Mouse (Mus musculus): ENCODE measurements around the gene Gm34653.
A peak's percentile ranks its signal among the peaks of the same experiment; 100 is the strongest.
"Not testable (repeated sequence)": the region's sequence is repeated elsewhere in the genome, so short reads cannot be mapped to it uniquely, and the experiment has no call there.

Gm34653 gene

GRCm38 (mm10) chr2:34832766-34833457, at the start of gene Gm34653:
Gene Gm34653, plus strand, starts transcription at chr2:34833007.
- peaks cover 18% of the 10 kb centered on the region for H3K4me1 ChIP-seq (replicated peaks; ENCODE audit: low read depth, low read length)
- H3K27me3 ChIP-seq (ENCODE audit: insufficient read depth, low read length); H3K4me3 ChIP-seq (replicated peaks; ENCODE audit: low read length); H3K36me3 ChIP-seq (ENCODE audit: insufficient read depth, low read length): not testable (repeated sequence)
- peaks cover 22% of the 10 kb centered on the region for H3K9me3 ChIP-seq (ENCODE audit: low read length)

DNA sequence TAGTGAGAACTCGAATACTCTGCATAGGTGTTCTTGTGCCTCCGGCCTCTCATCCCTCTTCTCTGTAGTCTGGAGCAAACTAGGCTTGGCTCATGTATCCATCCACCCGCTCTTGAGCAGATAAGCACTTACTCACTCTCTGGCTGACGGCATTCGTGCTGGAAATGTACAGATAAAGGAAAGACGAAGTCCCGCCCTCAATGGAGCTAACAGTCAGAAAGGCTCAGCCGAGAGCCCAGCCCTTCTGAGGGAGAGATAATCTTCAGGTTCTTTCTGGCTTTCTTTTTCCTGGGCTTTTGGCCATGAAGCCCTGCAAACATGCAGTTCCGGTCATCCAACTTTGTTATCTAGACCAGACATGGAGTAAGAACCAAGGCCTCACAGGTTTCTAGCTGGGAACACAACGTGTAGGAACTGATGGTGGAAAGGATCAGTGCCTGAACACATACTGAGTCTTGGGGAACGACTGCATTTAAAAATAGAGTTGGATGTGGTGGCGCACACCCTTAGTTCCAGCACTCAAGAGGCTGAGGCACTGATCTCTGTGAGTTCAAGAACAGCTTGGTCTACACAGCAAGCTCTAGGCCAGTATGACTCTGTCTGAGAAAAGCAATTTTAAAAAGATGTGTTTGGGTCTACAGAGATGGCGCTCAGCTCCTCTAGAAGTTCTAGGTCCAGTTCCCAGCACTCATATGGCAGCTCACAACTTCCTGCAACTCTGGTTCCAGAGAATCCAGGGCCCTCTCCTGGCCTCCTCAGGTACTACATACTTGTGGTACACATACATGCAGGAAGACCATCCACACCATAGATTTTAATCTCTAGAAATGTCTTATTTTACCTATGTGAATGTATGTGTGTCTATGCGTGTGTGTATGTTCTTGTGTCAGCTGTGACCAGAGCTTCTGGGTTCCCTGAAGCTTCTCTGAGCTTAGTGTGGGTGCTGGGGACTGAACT, 49.5 kb upstream of the Gm34653 start:
- TF ChIP-seq CTCF (conservative IDR thresholded peaks at IDR 0.05; ENCODE audit: low read length) (peak; percentile 31; the same call in 1 of the 2 replicates), POU5F1 (IDR thresholded peaks at IDR 0.05; ENCODE audit: borderline replicate concordance, low read length) (no peak), NANOG (IDR thresholded peaks at IDR 0.05; ENCODE audit: borderline replicate concordance, low read length) (no peak)
- Histone ChIP-seq H3K4me1 (replicated peaks; ENCODE audit: low read depth, low read length) (peaks cover 10% of the 10 kb centered on the region; the same call in 1 of the 2 replicates), H3K4me3 (replicated peaks; ENCODE audit: low read length) (no peak overlapping the region), H3K36me3 (ENCODE audit: insufficient read depth, low read length) (peaks cover 76% of the 10 kb centered on the region), H3K9me3 (ENCODE audit: low read length) (no peaks in the 10 kb centered on the region), H3K27me3 (ENCODE audit: insufficient read depth, low read length) (no peaks in the 10 kb centered on the region)

DNA sequence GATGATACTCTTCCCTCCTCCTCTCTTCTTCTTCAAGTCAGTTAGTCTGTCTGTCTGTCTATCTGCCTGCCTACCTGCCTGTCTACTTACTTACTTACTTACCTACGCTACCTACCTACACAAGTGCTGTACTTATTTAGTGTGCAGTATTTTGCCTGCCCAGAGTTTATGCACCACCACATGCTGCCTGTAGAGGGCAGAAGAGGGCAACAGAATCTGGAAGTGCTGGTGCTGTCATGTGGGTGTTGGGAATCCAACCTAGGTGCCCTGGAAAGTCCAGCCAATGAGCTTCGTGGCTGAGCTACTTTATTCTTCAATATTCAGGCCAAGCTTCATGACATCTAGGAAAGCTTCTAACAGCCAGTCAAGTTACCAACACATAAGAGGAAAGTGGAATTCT, 48.7 kb upstream of the Gm34653 start:
- peaks cover 10% of the 10 kb centered on the region; the same call in 1 of the 2 replicates for H3K4me1 ChIP-seq (replicated peaks; ENCODE audit: low read depth, low read length)
- no peaks in the 10 kb centered on the region for H3K27me3 ChIP-seq (ENCODE audit: insufficient read depth, low read length)
- no peak overlapping the region for H3K4me3 ChIP-seq (replicated peaks; ENCODE audit: low read length)
- TF ChIP-seq NANOG (IDR thresholded peaks at IDR 0.05; ENCODE audit: borderline replicate concordance, low read length), result no peak
- TF ChIP-seq POU5F1 (IDR thresholded peaks at IDR 0.05; ENCODE audit: borderline replicate concordance, low read length), result no peak
- peak; percentile 90 for TF ChIP-seq CTCF (conservative IDR thresholded peaks at IDR 0.05; ENCODE audit: low read length)
- peaks cover 74% of the 10 kb centered on the region for H3K36me3 ChIP-seq (ENCODE audit: insufficient read depth, low read length)
- H3K9me3 ChIP-seq (ENCODE audit: low read length), result no peaks in the 10 kb centered on the region

GRCm38 (mm10) chr2:34790282-34790681, 42.5 kb upstream of the Gm34653 start:
- Histone ChIP-seq H3K27me3 (ENCODE audit: insufficient read depth, low read length) (no peaks in the 10 kb centered on the region), H3K9me3 (ENCODE audit: low read length) (peaks cover 7% of the 10 kb centered on the region), H3K4me1 (replicated peaks; ENCODE audit: low read depth, low read length) (peaks cover 5% of the 10 kb centered on the region; the same call in 1 of the 2 replicates), H3K36me3 (ENCODE audit: insufficient read depth, low read length) (peaks cover 54% of the 10 kb centered on the region), H3K4me3 (replicated peaks; ENCODE audit: low read length) (no peak overlapping the region)
- TF ChIP-seq POU5F1 (IDR thresholded peaks at IDR 0.05; ENCODE audit: borderline replicate concordance, low read length) (no peak), NANOG (IDR thresholded peaks at IDR 0.05; ENCODE audit: borderline replicate concordance, low read length) (no peak), CTCF (conservative IDR thresholded peaks at IDR 0.05; ENCODE audit: low read length) (no peak)

DNA sequence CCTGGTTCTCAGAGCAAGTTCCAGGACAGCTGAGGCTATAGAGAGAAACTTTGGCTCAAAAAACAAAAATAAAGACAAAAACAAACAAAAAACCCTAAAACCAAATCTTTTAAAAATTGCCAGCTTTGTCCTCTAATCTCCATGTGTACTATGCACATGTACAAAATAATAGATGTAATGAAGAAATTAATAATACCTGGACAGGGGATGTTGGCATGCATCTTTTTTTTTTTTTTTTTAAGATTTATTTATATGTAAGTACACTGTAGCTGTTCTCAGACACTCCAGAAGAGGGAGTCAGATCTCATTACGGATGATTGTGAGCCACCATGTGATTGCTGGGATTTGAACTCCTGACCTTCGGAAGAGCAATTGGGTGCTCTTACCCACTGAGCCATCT, 40.3 kb upstream of the Gm34653 start:
- not testable (repeated sequence) for H3K9me3 ChIP-seq (ENCODE audit: low read length); H3K4me3 ChIP-seq (replicated peaks; ENCODE audit: low read length); H3K27me3 ChIP-seq (ENCODE audit: insufficient read depth, low read length); H3K4me1 ChIP-seq (replicated peaks; ENCODE audit: low read depth, low read length)
- H3K36me3 ChIP-seq (ENCODE audit: insufficient read depth, low read length), result peaks cover 59% of the 10 kb centered on the region

GRCm38 (mm10) chr2:34794511-34794910, 38.3 kb upstream of the Gm34653 start:
- H3K4me1 ChIP-seq (replicated peaks; ENCODE audit: low read depth, low read length), result peaks cover 11% of the 10 kb centered on the region
- H3K27me3 ChIP-seq (ENCODE audit: insufficient read depth, low read length), result no peaks in the 10 kb centered on the region
- no peak overlapping the region for H3K4me3 ChIP-seq (replicated peaks; ENCODE audit: low read length)
- TF ChIP-seq NANOG (IDR thresholded peaks at IDR 0.05; ENCODE audit: borderline replicate concordance, low read length) (no peak), POU5F1 (IDR thresholded peaks at IDR 0.05; ENCODE audit: borderline replicate concordance, low read length) (no peak), CTCF (conservative IDR thresholded peaks at IDR 0.05; ENCODE audit: low read length) (no peak)
- H3K36me3 ChIP-seq (ENCODE audit: insufficient read depth, low read length), result peaks cover 53% of the 10 kb centered on the region
- peaks cover 7% of the 10 kb centered on the region for H3K9me3 ChIP-seq (ENCODE audit: low read length)

- Histone ChIP-seq H3K27me3 (ENCODE audit: insufficient read depth, low read length) (no peaks in the 10 kb centered on the region), H3K9me3 (ENCODE audit: low read length) (peaks cover 7% of the 10 kb centered on the region), H3K36me3 (ENCODE audit: insufficient read depth, low read length) (peaks cover 45% of the 10 kb centered on the region), H3K4me3 (replicated peaks; ENCODE audit: low read length) (no peak overlapping the region), H3K4me1 (replicated peaks; ENCODE audit: low read depth, low read length) (peaks cover 18% of the 10 kb centered on the region)
- TF ChIP-seq NANOG (IDR thresholded peaks at IDR 0.05; ENCODE audit: borderline replicate concordance, low read length) (no peak), CTCF (conservative IDR thresholded peaks at IDR 0.05; ENCODE audit: low read length) (no peak), POU5F1 (IDR thresholded peaks at IDR 0.05; ENCODE audit: borderline replicate concordance, low read length) (no peak)
Observed at GRCm38 (mm10) chr2:34795426-34795825, 37.4 kb upstream of the Gm34653 start.

DNA sequence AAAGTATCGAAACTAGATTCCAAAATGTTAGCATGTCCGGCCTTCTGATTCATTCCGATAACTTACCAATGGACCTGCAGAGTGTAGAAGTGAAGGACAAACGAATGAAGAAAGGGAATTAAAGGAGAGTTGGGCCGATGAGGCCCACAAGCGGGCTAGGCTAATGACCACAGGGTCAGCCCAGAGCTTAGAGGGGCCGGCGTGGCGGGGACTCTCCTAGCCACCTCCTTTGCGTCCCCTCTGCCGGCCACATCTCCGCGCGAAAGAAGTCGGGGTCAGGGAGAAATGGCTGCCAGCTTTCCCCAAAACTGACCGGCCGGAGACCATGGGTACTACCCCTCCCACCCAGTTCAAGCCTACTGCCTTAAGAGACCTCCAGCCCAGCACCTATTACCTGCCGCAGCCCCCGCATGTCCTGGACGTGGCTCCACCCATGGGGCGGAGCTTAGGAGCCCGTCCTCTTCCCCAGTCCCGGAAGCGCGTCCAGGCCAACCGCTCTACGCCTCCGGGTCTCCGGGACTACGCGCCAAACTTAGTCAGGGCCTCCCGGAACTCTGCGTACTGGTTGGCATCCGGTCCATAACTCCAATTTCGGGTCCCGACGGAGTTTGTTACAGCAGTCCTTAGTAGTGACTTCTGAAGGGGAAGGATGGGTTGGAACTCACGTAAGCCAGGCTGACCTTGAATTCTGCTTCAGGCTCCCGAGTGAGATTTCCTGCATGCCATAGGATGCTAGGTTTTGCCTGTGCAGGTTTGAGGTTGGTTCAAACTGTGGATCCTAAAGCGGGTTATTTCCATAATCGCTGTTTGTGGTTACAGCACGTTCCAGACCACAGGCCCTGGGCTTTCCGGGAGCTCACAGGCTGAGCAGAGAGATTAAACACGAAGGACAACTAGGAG, 33.2 kb upstream of the Gm34653 start, which contains the start of gene Rabepk:
Rabepk (minus strand) TSS at position 556 of the 900 bp plus-strand sequence.
- H3K27me3 ChIP-seq (ENCODE audit: insufficient read depth, low read length), result no peaks in the 10 kb centered on the region
- TF ChIP-seq CTCF (conservative IDR thresholded peaks at IDR 0.05; ENCODE audit: low read length), result no peak
- TF ChIP-seq NANOG (IDR thresholded peaks at IDR 0.05; ENCODE audit: borderline replicate concordance, low read length), result no peak
- TF ChIP-seq POU5F1 (IDR thresholded peaks at IDR 0.05; ENCODE audit: borderline replicate concordance, low read length), result no peak

More for the DNA sequence above, 33.2 kb upstream of the Gm34653 start, which contains the start of gene Rabepk:
- Histone ChIP-seq H3K4me3 (replicated peaks; ENCODE audit: low read length) (peak within 1 kb of the TSS; percentile 89), H3K4me1 (replicated peaks; ENCODE audit: low read depth, low read length) (peaks cover 41% of the 10 kb centered on the region), H3K36me3 (ENCODE audit: insufficient read depth, low read length) (peaks cover 35% of the 10 kb centered on the region), H3K9me3 (ENCODE audit: low read length) (no peaks in the 10 kb centered on the region)
